Mouse (Mus musculus): ENCODE measurements around the gene AC161166.1.
"Not testable (repeated sequence)": the region's sequence is repeated elsewhere in the genome, so short reads cannot be mapped to it uniquely, and the experiment has no call there.

Gene AC161166.1

DNA sequence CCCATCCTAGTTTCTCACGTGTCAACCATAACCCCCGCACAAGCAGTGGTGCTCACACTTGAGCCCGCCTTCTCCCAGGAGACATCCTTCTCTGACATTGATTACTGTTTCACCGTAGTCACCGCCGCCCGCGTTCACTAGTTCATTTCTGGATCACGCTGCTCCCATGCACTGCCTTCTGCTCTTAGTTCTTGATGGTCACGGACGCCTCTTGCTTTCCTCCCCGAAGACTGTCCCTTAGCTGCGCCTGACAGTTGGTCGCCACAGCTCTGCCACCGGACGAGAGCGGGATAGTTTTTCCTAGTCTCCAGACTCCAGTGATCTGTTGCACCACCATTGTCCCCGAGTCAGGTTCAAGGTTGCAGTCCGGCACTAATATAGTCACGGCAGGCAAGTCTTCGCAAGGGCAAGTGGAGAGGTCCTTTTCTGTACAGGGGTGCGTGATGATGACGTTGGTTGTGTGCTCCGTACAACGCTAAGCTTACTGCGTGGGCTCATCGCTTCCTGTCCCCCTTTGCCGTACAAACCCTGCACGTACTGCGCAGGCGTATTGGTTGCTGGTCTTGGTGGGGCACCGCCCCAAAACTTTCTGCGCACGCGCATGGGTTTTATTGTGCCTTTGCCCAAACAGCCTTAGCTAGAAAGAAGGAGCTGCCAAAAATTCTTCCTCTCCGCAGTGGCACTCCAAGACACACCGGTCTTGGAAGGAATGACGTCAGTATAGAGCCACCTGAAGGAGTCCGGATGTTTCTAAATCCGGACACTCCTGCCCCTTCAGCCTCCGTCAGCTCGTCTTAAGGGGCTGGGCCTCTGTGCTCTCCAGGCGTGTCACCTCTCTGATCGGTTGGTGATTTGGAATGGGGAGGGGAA is 18.0 kb upstream of the AC161166.1 start, which contains the start of gene Irgq:
Gene Irgq (plus strand): TSS at position 628 of the 870 bp plus-strand sequence.
- in situ Hi-C loops (cut with MboI; ENCODE audit: low pct_unique_long_range_greater_than_20kb in 1 of 2, low sequenced_read_pairs in 2 of 2, unreplicated experiment in 1 of 2) = loop anchor here in 1 of 2 experiments (5.0 kb wide), 2 partner anchors 53 to 67 kb away; no protein-coding TSS in a partner anchor

GRCm38 (mm10) chr7:24529580-24529979 is 17.3 kb upstream of the AC161166.1 start:
- in situ Hi-C loops (cut with MboI; ENCODE audit: low pct_unique_long_range_greater_than_20kb in 1 of 2, low sequenced_read_pairs in 2 of 2, unreplicated experiment in 1 of 2) = no loop called here

GRCm38 (mm10) chr7:24528861-24529260 is 16.6 kb upstream of the AC161166.1 start:
- in situ Hi-C loops (cut with MboI; ENCODE audit: low pct_unique_long_range_greater_than_20kb in 1 of 2, low sequenced_read_pairs in 2 of 2, unreplicated experiment in 1 of 2) = no loop called here

DNA sequence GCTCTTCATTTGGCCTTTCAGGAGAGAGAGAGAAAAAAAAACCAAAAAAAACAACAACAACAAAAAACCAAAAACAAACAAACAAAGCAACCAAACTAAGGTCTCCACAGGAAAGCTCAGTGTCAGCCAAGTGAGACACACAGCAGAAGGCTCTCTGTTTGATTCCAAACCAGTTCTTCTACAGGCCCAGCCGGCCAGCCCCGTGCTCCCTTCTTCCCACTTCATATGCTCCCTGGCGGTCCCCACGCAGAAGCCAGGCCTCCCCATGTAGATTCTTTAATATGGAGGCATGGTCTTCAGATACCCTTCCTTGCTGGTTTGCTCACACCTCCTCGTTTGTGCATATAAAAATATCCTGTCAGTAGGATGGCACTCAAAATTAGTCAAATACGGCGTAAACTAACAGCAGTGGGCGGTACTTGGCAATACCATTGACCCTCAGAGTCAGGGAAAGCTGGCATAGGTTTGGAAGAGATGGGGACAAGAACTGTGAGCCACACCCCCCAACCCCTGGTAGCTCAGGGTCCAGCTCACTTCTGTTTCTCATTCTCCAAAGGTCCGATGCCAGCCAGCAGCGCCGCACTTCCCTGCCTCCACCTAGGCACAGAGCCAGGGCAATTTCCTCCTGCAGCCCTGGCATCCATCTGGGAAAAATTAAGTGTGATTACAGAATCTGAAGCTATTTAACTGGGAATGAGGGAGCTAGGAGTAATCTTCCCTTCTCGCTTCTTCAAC is 13.6 kb upstream of the AC161166.1 start:
- in situ Hi-C loops (cut with MboI; ENCODE audit: low pct_unique_long_range_greater_than_20kb in 1 of 2, low sequenced_read_pairs in 2 of 2, unreplicated experiment in 1 of 2) = no loop called here

DNA sequence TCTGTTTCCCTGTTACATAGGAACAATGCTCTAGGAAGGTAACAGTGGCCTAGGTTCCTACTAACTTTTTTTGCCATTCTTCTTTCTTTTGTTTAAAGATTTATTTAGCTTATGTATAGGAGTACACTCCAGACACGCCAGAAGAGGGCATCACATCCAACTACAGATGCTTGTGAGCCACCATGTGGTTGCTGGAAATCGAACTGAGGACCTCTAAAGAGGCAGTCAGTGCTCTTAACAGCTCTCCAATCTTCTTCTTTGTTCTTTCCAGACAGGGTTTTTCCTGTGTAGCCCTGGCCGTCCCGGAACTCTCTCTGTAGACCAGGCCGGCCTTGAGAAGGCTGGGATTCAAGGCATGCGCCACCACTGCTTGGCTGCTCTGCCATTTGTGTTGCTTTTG is 12.7 kb upstream of the AC161166.1 start:
- in situ Hi-C loops (cut with MboI; ENCODE audit: low pct_unique_long_range_greater_than_20kb in 1 of 2, low sequenced_read_pairs in 2 of 2, unreplicated experiment in 1 of 2) = no loop called here

GRCm38 (mm10) chr7:24523723-24524122 is 11.5 kb upstream of the AC161166.1 start:
- in situ Hi-C loops (cut with MboI; ENCODE audit: low pct_unique_long_range_greater_than_20kb in 1 of 2, low sequenced_read_pairs in 2 of 2, unreplicated experiment in 1 of 2) = no loop called here

GRCm38 (mm10) chr7:24522805-24523204 is 10.6 kb upstream of the AC161166.1 start:
- in situ Hi-C loops (cut with MboI; ENCODE audit: low pct_unique_long_range_greater_than_20kb in 1 of 2, low sequenced_read_pairs in 2 of 2, unreplicated experiment in 1 of 2) = no loop called here

DNA sequence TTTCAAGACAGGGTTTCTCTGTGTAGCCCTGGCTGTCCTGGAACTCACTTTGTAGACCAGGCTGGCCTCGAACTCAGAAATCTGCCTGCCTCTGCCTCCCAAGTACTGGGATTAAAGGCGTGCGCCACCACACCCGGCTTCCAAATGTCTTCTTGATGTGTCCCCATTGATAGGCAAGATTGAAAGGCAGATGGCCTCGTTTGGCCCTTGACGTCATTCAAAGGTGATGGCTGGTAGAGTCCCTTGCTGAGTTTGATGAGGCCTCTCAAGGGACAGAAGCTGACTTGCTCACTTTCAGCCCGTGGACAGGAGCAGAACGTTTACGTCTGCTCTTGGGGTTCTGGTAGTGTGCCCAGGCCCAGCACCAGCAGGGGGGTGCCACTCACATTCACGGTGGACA is 7.8 kb upstream of the AC161166.1 start:
- in situ Hi-C loops (cut with MboI; ENCODE audit: low pct_unique_long_range_greater_than_20kb in 1 of 2, low sequenced_read_pairs in 2 of 2, unreplicated experiment in 1 of 2) = not testable (repeated sequence)

DNA sequence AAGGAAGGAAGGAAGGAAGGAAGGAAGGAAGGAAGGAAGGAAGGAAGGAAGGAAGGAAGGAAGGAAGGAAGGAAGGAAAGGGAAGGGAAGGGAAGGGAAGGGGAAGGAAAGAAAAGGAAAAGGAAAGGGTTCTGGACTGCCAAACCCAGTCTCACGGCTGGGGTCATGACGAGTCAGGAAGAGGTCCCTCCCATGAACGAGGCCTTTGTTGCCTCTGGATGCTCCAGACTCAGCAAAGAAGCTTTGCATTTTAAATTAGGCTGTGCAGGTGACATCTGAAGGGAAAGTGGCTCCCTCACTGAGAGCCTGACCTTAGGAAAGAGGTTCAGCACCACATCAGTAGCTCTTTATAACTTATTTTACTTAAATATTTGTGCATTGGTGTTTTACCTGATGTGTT is 6.9 kb upstream of the AC161166.1 start:
- in situ Hi-C loops (cut with MboI; ENCODE audit: low pct_unique_long_range_greater_than_20kb in 1 of 2, low sequenced_read_pairs in 2 of 2, unreplicated experiment in 1 of 2) = no loop called here

- in situ Hi-C loops (cut with MboI; ENCODE audit: low pct_unique_long_range_greater_than_20kb in 1 of 2, low sequenced_read_pairs in 2 of 2, unreplicated experiment in 1 of 2) = no loop called here
Measured at GRCm38 (mm10) chr7:24517654-24518053, 5.4 kb upstream of the AC161166.1 start.

DNA sequence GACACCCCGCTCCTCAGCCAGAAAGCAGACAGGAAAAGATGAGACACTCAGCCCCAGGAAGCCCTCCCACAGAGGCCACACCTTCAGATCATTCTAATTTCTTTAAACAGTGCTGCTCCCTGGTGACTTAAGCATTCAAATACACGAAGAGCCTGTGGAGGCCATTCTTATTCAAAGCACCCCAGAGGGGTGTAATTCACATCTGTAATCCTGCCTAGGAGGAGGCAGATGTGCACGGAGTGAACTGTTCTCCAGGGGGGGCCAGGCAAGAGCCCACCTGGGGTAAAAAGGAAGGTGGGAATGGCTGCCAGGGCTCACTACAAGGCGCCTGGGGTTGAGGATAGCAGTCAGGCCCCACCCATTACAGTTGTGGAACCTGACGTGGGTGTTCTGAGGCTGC is 4.8 kb upstream of the AC161166.1 start:
- in situ Hi-C loops (cut with MboI; ENCODE audit: low pct_unique_long_range_greater_than_20kb in 1 of 2, low sequenced_read_pairs in 2 of 2, unreplicated experiment in 1 of 2) = no loop called here

GRCm38 (mm10) chr7:24516319-24516718 is 4.1 kb upstream of the AC161166.1 start:
- in situ Hi-C loops (cut with MboI; ENCODE audit: low pct_unique_long_range_greater_than_20kb in 1 of 2, low sequenced_read_pairs in 2 of 2, unreplicated experiment in 1 of 2) = not testable (repeated sequence)

- in situ Hi-C loops (cut with MboI; ENCODE audit: low pct_unique_long_range_greater_than_20kb in 1 of 2, low sequenced_read_pairs in 2 of 2, unreplicated experiment in 1 of 2) = no loop called here
Measured at GRCm38 (mm10) chr7:24507726-24508114, 4.5 kb downstream of the AC161166.1 start.

DNA sequence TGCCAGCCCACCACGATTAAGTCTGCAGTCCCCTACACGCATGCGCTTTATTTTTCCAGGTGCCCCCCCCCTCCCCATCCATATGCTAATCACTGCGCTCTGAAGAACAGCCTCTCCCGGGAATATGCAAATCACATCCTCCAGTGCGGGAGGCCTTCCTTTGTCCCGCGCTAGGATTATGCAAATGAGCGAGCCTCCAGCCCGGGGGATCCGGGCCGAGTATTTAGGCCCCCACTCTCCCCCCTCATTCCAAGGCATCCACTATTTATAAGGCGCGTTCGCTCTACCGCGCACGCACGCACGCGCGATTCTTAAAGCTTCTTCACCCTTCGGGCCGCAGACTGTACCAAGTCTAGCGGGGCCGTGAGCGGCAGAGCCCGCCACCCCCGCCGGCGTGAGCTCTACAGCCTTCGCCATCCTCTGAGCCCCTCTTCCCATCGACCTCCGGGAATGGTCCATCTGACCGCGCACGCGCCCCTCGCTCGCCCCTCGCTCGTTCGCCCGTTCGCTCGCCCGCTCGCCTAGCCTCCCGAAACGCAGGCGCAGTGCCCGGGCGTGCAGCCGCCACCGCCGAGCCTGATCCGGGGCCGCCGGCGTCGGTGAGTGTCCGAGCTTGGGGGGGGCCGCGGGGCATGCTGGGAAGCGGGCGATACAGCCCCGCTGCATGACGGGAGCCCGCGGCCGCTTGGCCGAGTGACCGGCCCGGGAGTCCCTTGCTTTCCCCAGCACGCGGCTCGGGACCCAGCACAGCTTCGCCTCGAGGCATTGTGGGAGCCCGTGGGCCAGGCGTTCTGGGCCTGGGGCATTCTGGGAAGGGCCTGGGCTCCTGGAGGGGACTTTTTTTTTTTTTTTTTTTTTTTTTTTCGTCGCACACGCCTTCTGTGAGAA is 5.2 kb downstream of the AC161166.1 start, which contains the start of gene Zfp428:
Gene Zfp428 (plus strand): TSS at position 169 of the 888 bp plus-strand sequence.
- in situ Hi-C loops (cut with MboI; ENCODE audit: low pct_unique_long_range_greater_than_20kb in 1 of 2, low sequenced_read_pairs in 2 of 2, unreplicated experiment in 1 of 2) = no loop called here

- in situ Hi-C loops (cut with MboI; ENCODE audit: low pct_unique_long_range_greater_than_20kb in 1 of 2, low sequenced_read_pairs in 2 of 2, unreplicated experiment in 1 of 2) = no loop called here
Measured at GRCm38 (mm10) chr7:24506476-24506837, 5.8 kb downstream of the AC161166.1 start.

GRCm38 (mm10) chr7:24506065-24506459 is 6.2 kb downstream of the AC161166.1 start:
- in situ Hi-C loops (cut with MboI; ENCODE audit: low pct_unique_long_range_greater_than_20kb in 1 of 2, low sequenced_read_pairs in 2 of 2, unreplicated experiment in 1 of 2) = no loop called here

- in situ Hi-C loops (cut with MboI; ENCODE audit: low pct_unique_long_range_greater_than_20kb in 1 of 2, low sequenced_read_pairs in 2 of 2, unreplicated experiment in 1 of 2) = no loop called here
Measured at GRCm38 (mm10) chr7:24505447-24506064, 6.7 kb downstream of the AC161166.1 start.

- in situ Hi-C loops (cut with MboI; ENCODE audit: low pct_unique_long_range_greater_than_20kb in 1 of 2, low sequenced_read_pairs in 2 of 2, unreplicated experiment in 1 of 2) = no loop called here
Measured at GRCm38 (mm10) chr7:24504868-24505267, 7.4 kb downstream of the AC161166.1 start.

Data from mouse embryonic stem cell (cell line).